Mouse (Mus musculus): ENCODE data around the gene Arhgap17. TPM values are rescaled to one million over a fixed set of nuclear protein-coding genes. Genes with fewer than 3 reads are reported as not detected.

The Arhgap17 gene
- total and polyA plus RNA-seq, 3 experiments: 2.6 to 124 (median 33.7) TPM

DNA sequence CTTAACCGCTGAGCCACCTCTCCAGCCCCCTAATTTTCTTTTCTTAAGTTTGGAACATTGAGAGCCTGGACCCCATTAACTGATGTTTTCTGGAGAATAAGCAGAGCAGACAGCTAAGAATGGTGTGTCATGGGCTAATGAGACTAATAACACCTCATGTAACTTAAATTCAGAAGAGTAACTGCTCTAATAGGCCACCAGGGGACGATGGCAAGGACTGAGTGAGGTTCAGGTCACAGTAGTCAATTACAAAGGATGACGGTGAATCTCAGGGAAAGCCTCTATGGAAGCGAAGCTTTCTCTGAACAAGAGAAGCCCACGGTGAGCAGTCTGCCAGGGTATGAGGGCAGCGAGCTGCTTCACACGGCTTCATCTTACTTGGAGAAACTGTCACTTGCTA, 74.3 kb downstream of the Arhgap17 start:
- H3K36me3 ChIP-seq (ENCODE audit: control insufficient read depth in 1 of 2, insufficient read depth in 2 of 2, low read length in 2 of 2): peaks cover 0 to 1% of the 10 kb centered on the region in 2 experiments; a peak in 1 of 4 replicates
- H3K9me3 ChIP-seq (replicated peaks; ENCODE audit: insufficient read depth, low read length): no peaks in the 10 kb centered on the region
- H3K4me3 ChIP-seq (ENCODE audit: control insufficient read depth in 1 of 2, insufficient read depth in 1 of 2, low read depth in 2 of 2, low read length in 2 of 2): no peak overlapping the region

DNA sequence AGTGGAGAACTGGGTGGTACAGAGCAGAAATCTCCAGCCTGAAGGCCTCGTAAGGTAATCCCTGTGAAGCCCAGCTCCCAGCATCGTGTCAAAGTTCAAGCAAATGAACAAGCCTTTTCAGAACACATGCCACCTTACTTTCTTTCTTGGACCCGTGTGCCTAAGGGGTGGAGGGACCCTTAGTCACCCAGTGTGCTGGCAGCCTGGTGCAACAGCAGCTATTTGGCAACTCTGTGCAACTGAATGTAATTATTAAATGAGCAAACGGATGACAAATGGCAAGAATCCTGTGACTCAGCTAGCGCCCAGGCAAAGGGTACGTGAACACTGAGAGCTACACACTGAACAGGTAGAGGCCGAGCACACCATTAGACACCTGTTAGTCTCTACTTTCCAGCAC, 75.8 kb downstream of the Arhgap17 start:
- Histone ChIP-seq H3K9me3 (replicated peaks; ENCODE audit: insufficient read depth, low read length) (no peaks in the 10 kb centered on the region), H3K27me3 (ENCODE audit: control insufficient read depth in 1 of 2, insufficient read depth in 2 of 2, low read length in 2 of 2) (no peaks in the 10 kb centered on the region), H3K4me1 (ENCODE audit: control insufficient read depth in 1 of 2, insufficient read depth in 2 of 2, low read length in 2 of 2) (no peaks in the 10 kb centered on the region), H3K9ac (ENCODE audit: control insufficient read depth, low read depth, low read length, poor library complexity, severe bottlenecking) (no peak overlapping the region), H3K36me3 (ENCODE audit: control insufficient read depth in 1 of 2, insufficient read depth in 2 of 2, low read length in 2 of 2) (peaks cover 0 to 1% of the 10 kb centered on the region in 2 experiments; a peak in 1 of 4 replicates), H3K79me2 (ENCODE audit: control insufficient read depth, insufficient read depth, low read length, poor library complexity) (no peaks in the 10 kb centered on the region), H3K27ac (ENCODE audit: control insufficient read depth, low read depth, low read length) (no peak overlapping the region), H3K4me3 (ENCODE audit: control insufficient read depth in 1 of 2, insufficient read depth in 1 of 2, low read depth in 2 of 2, low read length in 2 of 2) (no peak overlapping the region)
- no peak for DNase-seq (ENCODE audit: low read depth, low spot score)
- no peak for TF ChIP-seq USF2 (IDR thresholded peaks at IDR 0.05; ENCODE audit: borderline replicate concordance in 1 of 2, insufficient read depth in 1 of 2, low read depth in 1 of 2, low read length in 2 of 2)
- TF ChIP-seq ELF1 (IDR thresholded peaks at IDR 0.05; ENCODE audit: low read depth, low read length): no peak
- TF ChIP-seq ZMIZ1 (IDR thresholded peaks at IDR 0.05; ENCODE audit: low read depth, low read length): no peak
- TF ChIP-seq E2F4 (IDR thresholded peaks at IDR 0.05; ENCODE audit: borderline replicate concordance, low read depth, low read length): no peak
- TF ChIP-seq TCF12 (IDR thresholded peaks at IDR 0.05; ENCODE audit: low read depth, low read length): no peak

More for the DNA sequence above, 74.3 kb downstream of the Arhgap17 start:
- H3K79me2 ChIP-seq (ENCODE audit: control insufficient read depth, insufficient read depth, low read length, poor library complexity): no peaks in the 10 kb centered on the region
- no peaks in the 10 kb centered on the region for H3K27me3 ChIP-seq (ENCODE audit: control insufficient read depth in 1 of 2, insufficient read depth in 2 of 2, low read length in 2 of 2)
- H3K9ac ChIP-seq (ENCODE audit: control insufficient read depth, low read depth, low read length, poor library complexity, severe bottlenecking): no peak overlapping the region
- no peak overlapping the region for H3K27ac ChIP-seq (ENCODE audit: control insufficient read depth, low read depth, low read length)
- DNase-seq (ENCODE audit: low read depth, low spot score): no peak
- no peaks in the 10 kb centered on the region for H3K4me1 ChIP-seq (ENCODE audit: control insufficient read depth in 1 of 2, insufficient read depth in 2 of 2, low read length in 2 of 2)
- TF ChIP-seq KAT2A (conservative IDR thresholded peaks at IDR 0.05; ENCODE audit: low read depth, low read length) (no peak), SMC3 (IDR thresholded peaks at IDR 0.05; ENCODE audit: low read depth, low read length) (no peak), USF1 (IDR thresholded peaks at IDR 0.05; ENCODE audit: low read depth, low read length) (no peak), JUND (IDR thresholded peaks at IDR 0.05; ENCODE audit: low read depth, low read length) (no peak), GABPA (IDR thresholded peaks at IDR 0.05; ENCODE audit: low read depth, low read length) (no peak), RCOR1 (IDR thresholded peaks at IDR 0.05; ENCODE audit: low read depth, low read length) (no peak), ZC3H11A (IDR thresholded peaks at IDR 0.05; ENCODE audit: low read depth, low read length) (no peak), EP300 (IDR thresholded peaks at IDR 0.05; ENCODE audit: low read depth in 1 of 2, low read length in 2 of 2) (no peak), TCF12 (IDR thresholded peaks at IDR 0.05; ENCODE audit: low read depth, low read length) (no peak), MAZ (IDR thresholded peaks at IDR 0.05; ENCODE audit: low read depth, low read length) (no peak), BHLHE40 (IDR thresholded peaks at IDR 0.05; ENCODE audit: borderline replicate concordance, low read depth, low read length) (no peak), MEF2A (IDR thresholded peaks at IDR 0.05; ENCODE audit: extremely low read depth, insufficient replicate concordance, low read depth, low read length, poor library complexity, severe bottlenecking) (no peak), MAX (IDR thresholded peaks at IDR 0.05; ENCODE audit: low read length) (no peak), POLR2AphosphoS2 (IDR thresholded peaks at IDR 0.05; ENCODE audit: low read length) (no peak)
